Mouse (Mus musculus) gastrocnemius, postnatal 36 days (tissue): ENCODE results near the gene Mrpl23. TPM values are rescaled to one million over a fixed set of nuclear protein-coding genes. Genes with fewer than 3 reads are reported as not detected.
A peak's percentile ranks its signal among the peaks of the same experiment; 100 is the strongest.

Experiments
- DNase-seq, 2 experiments: peaks; one replicate each; pipeline ENCODE4 v3.0.0; 2022
- intact Hi-C: fragments of 180-260 bp; cut with DNase I; formaldehyde crosslinking; loops from one replicate; pipeline ENCODE4 v1.15.1; 2025
- long read RNA-seq, 2 experiments: library from polyadenylated mRNA; stranded (forward); transcript quantifications; one replicate each; pipeline ENCODE4 v2.0.0; 2021
- total RNA-seq, 2 experiments: library from RNA; stranded (reverse); gene quantifications; 2 replicates each; pipeline ENCODE4 v1.2.3; 2021

The Mrpl23 gene
- total RNA-seq: 1 to 10 TPM; 1.8 to 6.1 TPM
- long read RNA-seq, experiment 1, transcript Mrpl23-201 (5 exons, 692 nt): major isoform, 182 of 219 reads
- long read RNA-seq, experiment 1, partial matches to known transcripts: 18 of 219 reads
- long read RNA-seq, experiment 1, other reads (novel, unspliced or antisense): 18 of 219 reads
- long read RNA-seq, experiment 2, transcript Mrpl23-201 (5 exons, 692 nt): major isoform, 269 of 329 reads
- long read RNA-seq, experiment 2, partial matches to known transcripts: 1 of 329 reads
- long read RNA-seq, experiment 2, other reads (novel, unspliced or antisense): 57 of 329 reads

DNA sequence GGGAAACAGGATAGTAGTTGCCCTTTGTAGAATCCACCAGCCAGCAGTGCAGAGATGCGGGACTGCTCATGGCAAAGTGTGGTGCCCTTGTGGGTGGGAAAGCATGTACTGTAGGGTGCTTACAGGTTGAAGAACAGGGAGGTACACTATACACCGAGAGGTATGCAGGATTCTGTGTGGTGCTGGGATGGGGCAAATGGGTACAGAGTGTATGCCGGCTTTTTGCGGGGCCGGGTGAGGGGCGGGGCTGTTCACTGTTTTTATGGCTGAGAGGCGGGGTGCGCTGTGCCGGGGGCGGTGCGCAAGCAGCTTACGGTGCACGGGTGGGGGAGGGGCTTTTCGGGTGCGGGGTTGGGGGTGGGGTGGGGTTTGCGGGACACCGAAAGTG, at the start of gene Mrpl23:
Gene Mrpl23, plus strand, starts transcription at position 16 of the 388 bp plus-strand sequence.
- intact Hi-C loops: no loop called here
- DNase-seq: peak in 1 of 2 experiments; percentile 32

DNA sequence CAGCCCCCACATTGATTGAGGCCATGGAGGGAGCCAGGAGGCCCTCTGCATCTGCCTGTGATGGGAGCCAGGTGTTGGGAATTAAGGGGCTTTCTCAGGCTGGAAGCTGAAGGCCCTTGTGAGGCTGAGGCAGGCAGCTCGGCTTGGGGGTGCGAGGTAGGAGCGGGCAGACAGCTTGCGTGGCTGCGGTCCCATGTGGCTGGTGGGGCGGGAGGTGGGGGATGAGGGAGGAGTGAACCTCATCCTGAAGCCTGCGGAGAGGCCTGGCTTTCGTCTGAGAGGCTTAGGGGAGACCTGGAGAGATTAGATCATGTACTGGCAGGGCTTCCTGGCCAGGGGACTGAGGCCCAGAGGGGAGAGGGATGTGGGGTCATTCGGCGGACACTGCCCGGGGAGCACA, 49.4 kb upstream of the Mrpl23 start:
- DNase-seq: peak in 1 of 2 experiments; percentile 41
- intact Hi-C loops: no loop called here

DNA sequence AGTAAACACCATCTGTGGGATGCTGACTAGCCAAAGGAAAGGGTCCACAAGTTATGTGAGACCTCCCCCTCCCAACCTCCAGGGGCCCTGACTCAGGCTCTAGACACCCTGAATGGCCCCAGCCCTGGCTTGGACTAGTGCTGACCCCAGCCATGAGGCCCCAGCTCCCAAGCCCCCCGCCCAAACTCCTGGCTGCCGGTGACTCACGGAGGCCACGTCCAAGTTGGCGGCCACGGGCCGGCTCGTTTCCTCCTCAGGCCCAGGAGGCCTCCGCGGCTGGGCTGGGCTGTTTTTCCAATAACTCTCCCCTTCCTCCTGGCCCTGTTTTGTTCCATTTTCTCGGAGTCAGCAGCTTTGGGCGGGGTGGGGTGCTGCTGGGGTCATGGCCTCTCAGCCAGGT, 47.7 kb upstream of the Mrpl23 start:
- intact Hi-C loops: no loop called here
- peak; percentile 73 to 77 for DNase-seq

DNA sequence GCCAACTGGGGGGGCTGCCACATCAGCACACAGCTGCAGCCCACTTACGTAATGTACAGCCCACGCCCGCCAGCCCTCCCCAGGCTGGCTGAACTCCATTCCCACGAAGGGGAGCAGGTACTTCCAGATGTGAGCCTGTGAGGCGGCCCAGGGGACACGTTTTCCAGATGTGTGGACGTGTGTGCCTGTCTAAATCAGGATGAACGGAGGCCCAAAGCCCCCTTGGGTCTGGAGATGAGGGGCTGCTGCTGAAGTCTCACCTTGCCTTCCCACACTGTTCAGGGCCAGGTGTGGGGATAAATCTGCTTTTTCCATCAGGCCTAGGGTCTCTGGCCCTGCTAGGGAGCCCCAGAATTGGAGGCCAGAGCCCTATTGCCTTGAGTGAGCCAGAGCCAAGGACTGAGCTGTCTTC, 45.7 kb upstream of the Mrpl23 start:
- intact Hi-C loops: no loop called here
- DNase-seq: peak in 1 of 2 experiments; percentile 43

DNA sequence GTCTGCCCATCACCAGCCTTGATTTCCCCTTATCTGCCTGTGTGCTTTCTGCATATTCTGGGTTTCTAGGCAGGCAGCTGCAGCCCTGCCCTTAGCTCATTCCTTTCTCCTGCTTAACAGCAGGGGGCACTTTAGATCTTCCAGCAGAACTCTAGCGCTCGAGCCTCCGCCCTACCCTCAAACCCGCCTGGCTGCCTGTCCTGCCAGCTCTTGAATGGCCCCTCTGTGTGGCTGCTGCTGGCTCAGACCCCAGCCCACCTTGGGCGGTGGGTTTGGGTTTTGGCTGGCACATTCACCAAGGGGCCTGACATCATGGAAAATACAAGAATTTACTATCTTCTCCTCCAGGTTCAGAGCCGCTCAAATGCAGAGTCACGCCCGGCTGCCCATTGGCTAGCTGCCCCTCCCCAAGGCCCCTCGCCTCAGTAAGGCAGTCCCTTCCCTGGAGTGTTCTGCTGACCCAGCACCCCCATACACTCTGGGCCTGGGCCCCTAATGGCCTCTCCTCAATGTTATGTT, 45.1 kb upstream of the Mrpl23 start:
- DNase-seq: peak in 1 of 2 experiments; percentile 39
- intact Hi-C loops: no loop called here

- DNase-seq: no peak
- intact Hi-C loops: no loop called here
These were observed 44.4 kb upstream of the Mrpl23 start for GRCm38 (mm10) chr7:142488053-142488452.

DNA sequence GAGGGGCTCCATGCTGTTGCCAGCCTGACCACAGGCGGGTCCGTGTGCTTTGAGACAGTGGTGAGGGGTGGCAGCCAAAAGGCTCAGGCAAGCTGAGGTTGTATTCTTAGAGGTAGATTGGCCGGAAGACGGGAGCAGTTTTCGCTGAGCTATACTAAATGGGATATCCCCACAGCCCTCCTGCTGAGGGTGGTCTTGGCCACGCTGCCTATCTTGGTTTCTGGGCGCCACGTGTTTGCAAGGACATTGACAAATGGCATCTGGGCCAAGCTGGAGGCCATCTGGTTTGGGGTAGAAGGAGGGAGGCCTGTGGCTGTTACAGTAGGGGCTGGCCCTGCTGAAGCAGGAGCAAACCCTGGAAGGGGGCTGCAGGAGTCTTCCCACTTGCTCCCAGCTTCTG, 39.0 kb upstream of the Mrpl23 start:
- intact Hi-C loops: loop anchor here (10.0 kb wide), 1 partner anchor 159 kb away; no protein-coding TSS in a partner anchor
- no peak for DNase-seq

DNA sequence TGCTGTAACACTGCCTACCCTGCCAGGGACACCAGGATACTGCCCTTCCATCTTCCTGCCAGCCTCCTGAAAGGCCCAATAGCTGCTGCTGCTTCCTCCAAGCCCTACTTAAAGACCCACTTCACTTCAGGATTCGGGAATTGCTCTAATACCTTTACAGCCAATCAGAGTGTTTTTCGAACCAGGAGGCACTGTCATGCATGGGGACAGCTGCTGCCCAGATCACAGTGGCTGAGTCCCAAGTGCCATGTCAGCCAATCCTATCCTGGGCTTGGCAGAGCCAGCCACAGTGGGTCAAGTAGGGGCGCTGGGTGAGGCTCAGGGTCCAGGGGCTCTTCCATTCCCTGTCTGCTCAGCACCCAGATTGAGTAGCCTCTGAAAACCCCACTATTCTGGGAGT, 36.3 kb upstream of the Mrpl23 start:
- intact Hi-C loops: loop anchor here (10.0 kb wide), 1 partner anchor 161 kb away; no protein-coding TSS in a partner anchor
- peak in 1 of 2 experiments; percentile 59 for DNase-seq

GRCm38 (mm10) chr7:142496800-142497199, 35.7 kb upstream of the Mrpl23 start:
- intact Hi-C loops: loop anchor here (10.0 kb wide), 1 partner anchor 162 kb away; no protein-coding TSS in a partner anchor
- DNase-seq: no peak

GRCm38 (mm10) chr7:142497775-142498174, 34.7 kb upstream of the Mrpl23 start:
- peak in 1 of 2 experiments; percentile 53 for DNase-seq
- intact Hi-C loops: loop anchor here (1.0 to 10.0 kb wide), 2 partner anchors 55 to 163 kb away; no protein-coding TSS in a partner anchor

DNA sequence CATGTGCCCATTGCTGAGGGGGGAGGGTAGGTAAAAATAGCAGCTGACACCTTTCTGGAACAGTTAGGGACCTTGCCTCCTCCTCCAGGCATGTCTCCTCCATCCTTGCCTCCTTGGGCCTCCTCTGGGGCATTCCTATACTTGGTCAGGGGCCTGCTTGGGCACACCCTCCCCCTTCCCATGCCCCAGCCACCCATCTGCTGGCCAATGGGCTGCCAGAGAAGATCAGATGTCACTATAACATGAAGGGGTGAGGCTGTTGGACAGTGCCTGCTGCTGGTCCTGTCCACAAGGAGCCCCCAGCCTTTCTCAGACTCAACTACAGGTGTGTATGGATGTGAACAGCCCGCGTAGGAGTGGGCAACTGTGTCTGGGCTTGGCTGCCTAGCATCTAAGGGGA, 33.9 kb upstream of the Mrpl23 start, which contains the start of gene Tnnt3:
Gene Tnnt3, plus strand, starts transcription at position 262 of the 400 bp plus-strand sequence.
- intact Hi-C loops: loop anchor here (1.0 to 10.0 kb wide), 2 partner anchors 56 to 164 kb away; no protein-coding TSS in a partner anchor
- DNase-seq: peak in 1 of 2 experiments; percentile 64

GRCm38 (mm10) chr7:142499010-142499721, 33.3 kb upstream of the Mrpl23 start:
- intact Hi-C loops: loop anchor here (10.0 kb wide), 1 partner anchor 164 kb away; no protein-coding TSS in a partner anchor
- DNase-seq: no peak

DNA sequence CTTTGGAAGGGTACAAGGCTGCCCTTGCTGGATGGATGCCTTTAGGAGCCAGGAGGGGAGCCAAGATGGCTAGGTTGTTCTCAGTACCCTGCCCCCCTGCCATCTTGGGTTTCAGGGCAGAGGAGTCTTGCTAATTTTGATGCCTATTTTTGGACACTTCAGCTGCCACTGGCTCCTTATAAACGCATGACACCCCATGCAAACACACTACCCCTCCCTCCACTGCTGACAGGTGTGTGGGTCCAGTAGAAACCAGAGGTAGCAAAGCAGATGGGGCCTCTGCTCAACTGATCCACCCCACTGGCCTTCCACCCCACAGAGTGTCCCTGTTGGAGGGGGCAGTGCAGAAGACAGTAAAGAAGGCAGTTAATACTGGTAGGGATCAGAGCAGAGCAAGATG, 32.5 kb upstream of the Mrpl23 start:
- intact Hi-C loops: no loop called here
- no peak for DNase-seq

DNA sequence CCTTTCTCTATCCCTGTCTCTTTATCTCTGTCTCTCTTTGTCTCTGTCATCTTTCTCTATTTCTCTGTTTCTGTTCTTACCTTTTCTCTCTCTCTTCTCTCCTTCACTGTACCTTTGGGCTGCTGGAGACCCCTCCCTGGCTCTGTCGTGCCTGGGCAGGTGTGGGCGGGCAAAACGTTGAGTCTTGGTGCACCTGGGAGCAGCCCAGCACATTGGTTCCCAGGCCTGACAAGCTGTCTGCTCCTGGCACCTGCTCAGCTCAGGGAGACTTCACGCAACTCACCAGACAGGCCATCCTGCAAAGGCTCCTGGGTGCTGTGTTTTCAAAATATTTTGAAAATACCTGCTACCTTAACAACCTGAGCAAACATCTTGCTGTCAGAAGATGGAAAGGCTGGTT, 29.3 kb upstream of the Mrpl23 start:
- intact Hi-C loops: no loop called here
- DNase-seq: no peak

DNA sequence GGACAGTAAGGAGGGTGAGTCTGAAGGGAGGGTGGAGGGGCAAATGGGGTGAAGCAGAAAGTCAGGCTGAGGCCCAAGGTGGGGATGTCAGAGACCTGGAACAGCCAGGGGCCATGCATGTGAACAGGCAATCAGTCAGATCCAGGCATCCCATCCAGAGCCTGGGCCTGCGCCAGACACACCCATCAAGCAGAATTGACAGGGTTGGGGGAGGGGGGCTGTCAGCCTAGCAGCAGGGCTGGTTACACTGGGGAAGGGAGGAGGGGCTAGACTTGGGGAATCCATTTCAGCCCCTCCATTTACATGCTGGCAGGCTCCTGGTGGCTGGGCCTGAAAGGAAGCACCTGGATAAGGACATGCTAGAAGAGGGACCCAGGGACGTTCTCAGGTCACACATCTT, 26.5 kb upstream of the Mrpl23 start:
- no peak for DNase-seq
- intact Hi-C loops: no loop called here

DNA sequence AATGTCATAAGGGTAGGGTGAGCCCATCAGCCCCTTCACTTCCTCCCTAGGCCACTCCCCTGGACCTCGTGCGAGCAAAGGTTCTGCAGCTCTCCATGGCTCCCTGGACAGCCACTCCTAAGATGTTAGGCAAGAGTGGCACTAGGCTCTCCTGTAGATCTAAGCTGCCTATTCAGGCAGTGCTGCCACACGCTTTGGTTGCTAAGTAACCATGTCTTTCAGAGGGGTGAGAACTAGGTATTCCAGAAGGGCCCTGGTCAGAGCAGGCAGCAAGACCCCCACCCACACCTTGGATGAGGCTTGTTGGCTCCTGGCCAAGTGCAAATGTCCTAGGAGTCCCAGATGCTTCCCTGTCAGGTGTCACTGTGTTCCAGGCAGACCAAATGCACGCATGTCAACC, 26.0 kb upstream of the Mrpl23 start:
- intact Hi-C loops: no loop called here
- DNase-seq: no peak

GRCm38 (mm10) chr7:142507453-142507852, 25.0 kb upstream of the Mrpl23 start:
- intact Hi-C loops: no loop called here

DNA sequence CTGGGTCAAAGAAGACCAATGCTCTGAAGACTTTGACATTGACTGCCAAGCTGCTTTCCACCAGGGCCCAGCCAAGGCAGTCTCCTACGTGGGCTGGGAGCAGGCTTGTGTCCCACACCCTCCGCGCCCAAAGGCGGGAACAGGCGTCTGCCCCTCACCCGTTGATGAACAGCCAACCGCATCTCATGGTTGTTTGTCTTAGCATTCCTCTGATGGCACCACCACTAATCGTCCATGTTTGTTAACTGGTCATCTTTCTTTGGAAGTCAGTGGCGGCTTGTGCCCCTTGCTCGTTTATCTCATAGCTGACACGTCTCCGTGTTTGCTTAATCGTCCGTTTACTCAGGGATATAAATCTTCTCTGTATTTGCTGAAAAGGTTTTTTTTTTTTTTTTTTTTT, 23.0 kb upstream of the Mrpl23 start:
- DNase-seq: no peak
- intact Hi-C loops: no loop called here

More at GRCm38 (mm10) chr7:142507453-142507852, 25.0 kb upstream of the Mrpl23 start:
- DNase-seq: no peak

DNA sequence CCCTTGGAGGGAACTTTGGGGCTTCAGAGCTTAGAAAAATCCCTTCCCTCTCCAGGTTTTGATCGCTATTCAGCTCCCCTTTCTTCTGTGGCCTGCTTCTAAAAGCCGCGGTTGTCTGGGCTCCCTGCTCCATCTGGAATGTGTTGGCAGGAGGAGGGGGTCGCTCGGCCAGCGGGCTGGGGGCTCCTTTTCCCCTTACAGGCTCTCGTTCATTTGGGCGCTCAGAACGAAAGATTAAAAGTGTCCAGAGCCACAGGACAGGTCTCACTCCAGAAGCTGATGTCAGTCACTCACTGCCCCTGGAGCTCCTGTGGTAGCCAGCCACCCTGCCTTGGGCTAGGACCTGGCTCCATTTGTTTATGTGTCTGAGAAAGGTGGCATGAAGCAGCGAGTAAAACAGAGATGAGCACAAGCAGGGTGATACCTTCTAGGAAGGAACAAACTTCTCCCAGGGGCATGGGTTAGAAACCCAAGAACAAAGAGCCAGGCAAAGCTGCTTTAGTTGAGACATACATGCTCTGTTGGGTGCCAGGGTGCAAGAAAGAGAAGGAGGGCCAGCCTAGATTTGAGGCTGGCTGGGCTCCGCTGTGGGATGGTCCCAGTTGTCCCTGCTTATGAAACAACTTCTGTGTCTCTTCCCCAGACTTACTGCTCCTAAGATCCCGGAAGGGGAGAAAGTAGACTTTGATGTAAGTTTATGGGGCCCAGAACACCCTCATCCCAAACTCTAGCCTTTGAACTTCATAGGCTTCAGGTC, 22.3 kb upstream of the Mrpl23 start:
- no peak for DNase-seq
- intact Hi-C loops: no loop called here

GRCm38 (mm10) chr7:142514048-142514447, 18.4 kb upstream of the Mrpl23 start:
- intact Hi-C loops: no loop called here
- DNase-seq: no peak
